Mouse (Mus musculus) 3134 (cell line): ENCODE results near the gene Sema3g.
A peak's percentile ranks its signal among the peaks of the same experiment; 100 is the strongest.

Source experiments
- DNase-seq: peaks from one replicate; pipeline ENCODE4 v3.0.0-alpha.2; 2011; ENCODE audit warnings: low spot score; ENCODE audit not compliant: insufficient read length; ENCODE audit errors: extremely low read depth

The Sema3g gene

DNA sequence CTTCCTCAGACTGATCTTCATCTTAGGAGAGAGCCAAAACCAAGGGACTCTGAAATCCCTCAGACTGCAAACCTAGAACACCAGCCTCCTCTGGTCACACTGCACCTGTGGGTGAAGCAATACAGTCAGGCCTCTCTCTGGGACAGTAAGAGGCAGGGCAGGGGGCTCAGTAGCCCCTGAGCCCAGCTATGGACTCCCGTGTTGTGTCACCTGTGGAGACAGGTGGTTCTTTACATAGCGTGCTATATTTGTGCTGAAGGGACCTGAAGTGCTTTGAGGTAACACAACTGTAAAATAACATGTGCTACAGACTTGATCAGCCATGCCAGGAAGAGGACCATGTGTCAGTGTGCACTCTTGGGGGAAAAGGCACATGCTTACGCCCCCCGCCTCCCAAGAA is 22.1 kb upstream of the Sema3g start:
- no peak for DNase-seq

GRCm38 (mm10) chr14:31195968-31196367 is 21.7 kb upstream of the Sema3g start:
- no peak for DNase-seq

- DNase-seq, result peak; percentile 58
These were observed 19.8 kb upstream of the Sema3g start for GRCm38 (mm10) chr14:31197547-31198516.

DNA sequence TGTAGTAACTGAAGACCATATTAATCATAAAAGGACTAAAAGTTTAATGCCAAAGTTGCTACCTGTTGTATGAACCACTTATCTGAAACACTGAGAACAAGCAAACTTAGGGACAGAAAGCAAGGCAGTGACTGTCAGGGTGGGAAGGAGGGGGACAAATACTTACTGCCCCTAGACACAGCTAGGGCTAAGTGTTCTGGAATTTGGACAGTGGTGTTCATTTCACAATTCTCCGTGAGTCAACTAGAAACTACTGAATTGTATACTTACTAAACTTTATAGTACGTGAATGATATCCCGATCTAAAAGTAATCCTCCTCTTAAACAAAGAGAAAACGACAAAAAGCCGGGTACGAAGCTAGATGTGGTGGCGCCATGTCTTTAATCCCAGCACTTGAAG is 18.1 kb upstream of the Sema3g start:
- DNase-seq, result no peak

- DNase-seq, result no peak
These were observed 17.6 kb upstream of the Sema3g start for GRCm38 (mm10) chr14:31200038-31200437.

DNA sequence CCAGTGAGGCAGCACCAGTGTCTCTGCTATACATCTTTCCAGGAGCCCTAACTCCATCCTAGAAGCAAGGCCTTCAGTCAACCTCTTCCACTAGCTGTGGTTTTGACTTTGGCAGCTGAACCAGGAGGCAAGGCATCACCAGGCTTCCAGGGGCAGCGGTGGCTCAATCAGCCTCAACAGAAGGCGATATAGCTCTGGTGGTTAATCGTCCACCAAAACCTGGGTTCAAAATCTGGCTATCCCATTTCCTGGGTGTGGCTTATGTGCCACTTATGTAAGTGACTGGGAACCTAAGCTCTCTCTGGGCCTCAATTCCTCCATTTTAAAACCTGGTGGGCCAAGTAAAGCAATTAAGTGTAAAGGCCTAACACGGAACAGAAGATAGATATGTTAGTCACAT is 12.8 kb upstream of the Sema3g start:
- peak; percentile 38 for DNase-seq

GRCm38 (mm10) chr14:31205244-31205561 is 12.5 kb upstream of the Sema3g start:
- DNase-seq, result no peak

DNA sequence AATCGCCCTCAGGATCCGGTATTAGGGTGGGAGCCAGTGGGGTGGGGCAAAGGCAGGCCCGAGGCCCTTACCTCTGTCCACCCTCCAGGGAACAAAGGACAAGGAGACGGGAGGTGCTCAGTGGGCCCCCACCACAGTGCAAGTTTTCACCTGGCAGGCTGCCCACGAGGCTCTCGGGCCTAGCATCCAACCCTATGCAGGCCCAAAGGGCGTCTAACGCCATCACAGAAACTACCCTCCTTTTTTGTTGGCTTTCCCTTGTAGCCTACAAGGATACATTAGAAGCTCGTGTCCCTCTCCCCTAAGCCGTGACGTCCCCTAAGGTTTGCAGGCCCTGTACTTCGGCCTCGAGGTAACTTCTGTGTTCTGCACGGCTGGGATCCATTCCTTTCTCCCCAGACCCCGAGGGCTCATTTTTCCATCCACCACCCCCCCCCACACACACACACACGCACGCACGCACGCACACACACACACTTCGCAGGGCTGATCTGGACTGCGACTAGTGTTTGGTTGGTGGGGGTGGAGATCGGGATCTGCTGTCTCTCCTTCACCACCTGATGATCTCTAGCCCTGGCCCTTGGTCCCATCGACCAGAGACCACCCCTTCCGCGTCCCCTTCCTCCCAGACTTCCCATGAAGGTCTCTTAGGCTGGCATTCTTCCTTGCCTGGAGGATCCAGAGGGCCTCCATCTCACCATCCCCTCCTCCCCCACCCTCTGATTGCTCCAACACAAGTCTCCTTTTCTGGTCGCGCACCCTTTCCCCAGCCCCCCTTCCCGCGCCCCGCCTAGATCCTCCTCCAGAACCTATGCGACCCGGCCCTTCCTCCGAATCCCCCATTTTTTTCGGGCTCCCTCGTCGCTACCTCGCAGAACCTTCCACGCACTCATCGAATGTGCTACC is 11.8 kb upstream of the Sema3g start:
- DNase-seq, result peak; percentile 67

DNA sequence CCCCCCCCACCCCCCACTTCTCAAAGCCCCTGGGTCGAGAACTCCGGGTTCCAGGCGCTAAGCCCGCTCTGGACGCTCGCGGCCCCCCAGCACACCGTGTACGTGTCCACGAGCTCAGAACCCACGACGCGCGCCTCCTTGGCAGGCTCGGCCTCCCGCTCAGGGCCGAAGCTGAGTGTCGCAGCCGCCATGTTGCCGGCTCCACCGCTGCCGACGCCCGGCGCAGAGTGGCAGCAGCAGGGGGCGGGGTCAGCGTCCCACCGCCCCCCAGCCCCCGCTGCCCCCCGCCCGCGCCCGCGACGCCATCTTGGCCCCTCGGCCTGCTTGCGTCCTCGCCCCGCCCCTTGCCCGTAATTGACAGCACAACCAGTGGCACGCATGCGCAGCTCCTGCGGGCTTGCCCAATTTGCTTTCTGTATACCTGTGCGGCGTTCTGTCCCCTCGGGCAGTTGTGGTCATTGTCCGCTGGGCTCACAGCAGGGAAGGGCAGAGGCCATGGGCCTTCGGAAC is 11.1 kb upstream of the Sema3g start:
- DNase-seq, result peak; percentile 83

DNA sequence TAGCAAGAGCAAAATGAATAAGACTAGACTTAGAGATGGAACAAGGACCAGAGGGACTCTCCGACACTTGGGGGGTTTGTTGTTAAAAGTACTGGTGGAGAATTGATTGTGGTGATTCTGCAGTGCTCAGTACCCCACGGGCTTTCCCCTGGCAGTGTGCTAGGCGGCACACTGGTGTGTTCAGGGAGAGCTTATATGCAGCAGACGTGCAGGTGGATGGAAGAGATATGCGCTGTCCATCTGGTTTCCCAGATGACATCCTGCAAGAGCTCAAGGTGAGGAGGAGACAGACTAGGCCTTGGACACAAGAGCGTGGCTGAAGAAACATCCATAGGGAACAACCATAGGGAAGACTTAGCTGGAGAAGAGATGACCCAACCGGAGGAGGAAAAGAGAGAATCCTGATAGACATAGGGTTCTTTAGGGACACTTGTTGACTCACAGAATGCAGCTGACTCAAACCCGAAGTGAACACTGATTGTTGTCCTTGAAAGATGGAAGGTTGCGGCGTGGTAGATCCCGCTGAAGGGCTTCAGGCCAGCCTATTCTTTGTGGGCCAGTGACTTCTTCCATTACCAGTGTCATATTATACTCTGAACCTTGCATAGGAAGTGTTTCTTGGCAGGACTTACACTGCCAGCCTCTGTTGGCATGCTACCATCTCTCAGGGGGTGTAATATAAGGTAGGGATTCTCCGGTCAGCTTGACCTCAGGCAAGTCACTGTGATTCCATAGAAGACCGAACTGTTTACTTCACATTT is 10.4 kb upstream of the Sema3g start:
- DNase-seq, result no peak

GRCm38 (mm10) chr14:31208084-31208483 is 9.6 kb upstream of the Sema3g start, which contains the start of gene Tnnc1:
Gene Tnnc1, plus strand, starts transcription at chr14:31208312.
- no peak for DNase-seq

DNA sequence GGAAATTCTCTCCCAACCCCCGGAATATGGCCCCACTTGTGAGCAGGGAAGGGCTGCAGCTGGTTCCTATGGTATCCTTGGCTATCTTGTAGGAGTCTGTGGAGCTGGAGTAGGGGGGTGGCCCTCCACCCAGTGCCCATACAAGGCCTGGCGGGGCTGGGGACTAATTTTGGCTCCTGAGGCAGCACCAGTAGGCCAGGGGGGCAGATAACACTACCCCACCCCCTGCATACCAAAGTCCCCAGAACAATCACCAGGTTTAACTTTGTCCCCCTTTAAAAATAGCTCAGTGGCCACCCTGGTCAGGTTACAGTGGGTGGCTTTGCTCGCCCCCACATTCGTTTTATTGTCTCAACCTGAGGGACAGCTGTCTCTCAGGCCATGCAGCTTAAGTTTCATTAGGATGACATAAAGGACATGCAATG is 8.5 kb upstream of the Sema3g start:
- no peak for DNase-seq

DNA sequence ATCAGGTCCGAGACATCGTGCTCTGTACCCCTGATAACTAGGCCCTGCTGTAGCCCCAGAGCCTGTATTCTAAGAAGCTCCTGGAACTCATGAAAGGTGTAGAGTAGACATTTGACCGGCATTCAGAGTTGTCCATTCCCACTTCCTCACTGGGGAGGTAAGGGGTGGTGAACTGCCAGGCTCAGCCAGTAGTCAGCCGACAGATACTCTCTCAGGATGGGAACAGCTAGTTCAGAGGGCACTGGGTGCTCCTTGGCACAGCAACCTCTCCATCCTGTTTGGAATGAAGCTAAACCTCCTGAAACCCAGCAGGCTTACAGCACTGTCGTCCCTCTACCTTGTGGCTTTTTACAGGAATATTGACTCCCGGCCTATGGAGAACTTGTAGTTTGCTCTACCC is 5.8 kb upstream of the Sema3g start:
- DNase-seq, result no peak

DNA sequence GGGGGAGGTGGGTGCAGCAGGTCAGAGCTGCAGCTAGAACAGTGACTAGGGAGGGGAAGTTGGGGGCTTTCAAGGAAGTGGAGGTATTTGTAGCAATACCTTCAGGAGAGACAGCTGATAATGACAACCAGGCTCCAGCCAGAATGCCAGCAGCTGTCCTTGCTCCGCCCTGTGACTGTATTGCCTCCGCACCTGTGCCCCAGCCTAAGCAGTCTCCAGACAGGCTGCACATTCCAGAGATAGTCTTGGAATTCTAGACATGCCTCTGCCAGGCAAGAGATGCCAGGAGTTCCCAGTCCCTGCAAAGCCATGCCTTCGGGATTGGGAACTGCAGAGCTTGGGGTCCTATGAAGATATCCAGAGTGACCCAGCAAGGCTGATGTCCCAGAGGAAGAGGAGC is 5.2 kb upstream of the Sema3g start:
- DNase-seq, result no peak

DNA sequence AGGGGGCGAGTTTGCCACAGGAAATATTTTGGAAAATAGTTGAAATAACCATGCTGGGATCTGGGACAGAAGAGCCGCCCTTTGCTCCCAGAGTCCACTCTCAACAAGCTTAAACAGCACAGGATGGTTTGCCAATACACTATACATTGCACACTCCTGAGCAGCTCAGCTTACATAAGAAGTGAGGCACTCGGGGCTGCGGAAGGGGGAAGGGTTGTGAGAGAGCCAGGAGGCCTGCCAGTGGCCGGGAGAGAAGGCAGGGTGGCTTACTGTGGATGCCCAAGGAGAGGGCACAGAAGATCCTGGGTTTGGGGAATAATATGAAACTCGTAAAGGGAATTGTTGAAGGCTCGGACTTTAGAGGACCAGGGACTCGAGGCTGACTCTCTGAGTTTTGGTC is 3.8 kb upstream of the Sema3g start:
- no peak for DNase-seq

DNA sequence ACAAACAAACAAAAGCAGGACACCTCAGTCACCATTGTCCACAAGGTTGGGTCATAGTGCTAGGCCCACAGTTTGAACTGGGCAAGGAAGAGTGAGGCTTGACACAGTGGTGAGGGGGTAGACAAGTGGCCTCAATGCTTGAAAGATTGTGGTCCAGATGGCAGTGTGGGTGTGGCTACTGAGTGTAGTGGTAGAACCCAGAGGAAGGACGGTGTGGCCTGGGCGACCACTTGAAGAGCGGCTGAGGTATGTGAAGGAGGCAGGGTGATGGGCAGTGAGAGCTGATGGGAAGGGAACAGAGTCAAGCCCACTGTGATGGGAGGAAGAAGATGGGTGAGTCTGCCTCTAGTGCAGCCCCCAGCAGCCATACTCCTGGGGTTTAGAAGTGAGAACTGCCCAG is 3.0 kb upstream of the Sema3g start:
- DNase-seq, result no peak

DNA sequence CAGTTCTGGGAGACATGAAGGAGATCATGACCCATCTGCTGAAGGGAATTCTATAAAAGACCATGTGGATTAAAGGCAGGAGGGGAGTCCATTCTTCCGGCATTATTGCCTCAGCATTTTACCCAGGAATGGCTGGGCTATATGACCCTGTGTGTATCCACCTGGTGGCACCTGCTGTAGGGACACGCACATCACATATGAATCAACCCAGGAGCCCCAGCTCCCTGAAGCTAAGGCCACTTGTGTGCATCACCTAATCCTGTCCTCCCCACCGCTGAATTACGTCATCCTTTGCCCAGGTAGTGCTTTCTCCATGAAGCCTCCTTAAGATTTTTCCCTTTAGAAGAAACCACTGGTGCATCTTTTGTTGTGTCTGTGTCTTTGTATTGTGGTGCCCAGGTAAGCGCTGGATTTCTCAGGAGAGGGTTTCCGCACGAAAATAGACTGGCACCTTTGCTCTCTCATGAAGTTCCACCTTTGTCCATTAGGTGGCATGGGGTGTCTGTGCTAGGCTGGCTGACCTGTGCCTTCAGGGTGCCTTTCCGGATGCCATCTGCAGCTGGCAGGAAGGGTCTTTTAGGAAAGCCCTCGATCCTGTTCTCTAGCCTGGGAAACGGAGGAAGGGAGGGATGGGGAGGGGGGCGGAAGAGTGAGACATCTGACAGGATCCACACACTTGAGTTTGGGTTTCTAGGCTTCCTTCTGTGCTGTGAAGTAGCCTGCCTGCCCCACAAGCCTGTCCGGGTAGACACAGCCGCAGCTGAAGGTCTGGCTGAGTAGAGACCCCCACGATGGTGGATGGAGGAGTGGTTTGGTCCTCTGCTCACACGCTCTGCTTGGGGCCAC is 2.3 kb upstream of the Sema3g start:
- peak; percentile 32 for DNase-seq

- DNase-seq, result no peak
These were observed 814 bp upstream of the Sema3g start, which contains the start of gene Nisch for GRCm38 (mm10) chr14:31216846-31217245. Gene Nisch, minus strand, starts transcription at chr14:31216946.

- no peak for DNase-seq
These were observed 9.3 kb downstream of the Sema3g start for GRCm38 (mm10) chr14:31226978-31227377.

DNA sequence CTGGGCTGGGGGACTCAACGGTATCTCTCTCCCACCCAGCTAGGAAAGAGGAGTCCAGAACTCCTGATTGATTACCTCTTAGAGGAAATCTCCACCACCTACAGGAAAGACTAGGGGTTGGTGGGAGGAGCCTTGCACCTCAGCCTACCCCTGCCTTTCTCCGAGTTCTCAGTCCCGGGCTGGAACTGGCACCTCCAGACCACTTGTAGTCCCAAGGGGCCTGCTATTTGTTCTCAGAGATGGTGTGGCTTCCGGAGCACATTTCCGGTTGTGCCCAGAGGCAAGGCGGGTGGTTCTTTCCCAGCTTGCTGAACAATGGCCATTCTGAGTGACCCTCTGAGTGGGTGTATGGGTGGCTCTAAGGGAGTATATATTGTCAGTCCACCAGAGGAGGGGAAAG is 10.6 kb downstream of the Sema3g start:
- no peak for DNase-seq
